27 mouse cellular contexts compared by ENCODE assay signal in genomic region chr7:58919863-58920262, GRCm38 (mm10).
"Had no signal": no experiment of that assay in that cellular context is flagged by ENCODE, and none has a peak within 500 bp of the region (broad histone marks: within the 10 kb centered on the region; RNA-seq: fewer than 3 reads in every experiment).

No protein-coding gene starts in this region.

- H3K9me3 ChIP-seq: embryonic facial prominence, embryonic 10.5 days; embryonic facial prominence, embryonic 12.5 days; embryonic facial prominence, embryonic 13.5 days; embryonic facial prominence, embryonic 15.5 days; forebrain, embryonic 10.5 days; forebrain, embryonic 12.5 days; heart, embryonic 10.5 days; heart, embryonic 12.5 days; heart, embryonic 13.5 days had no signal

- H3K36me3 ChIP-seq: embryonic facial prominence, embryonic 10.5 days; embryonic facial prominence, embryonic 12.5 days; embryonic facial prominence, embryonic 13.5 days; embryonic facial prominence, embryonic 15.5 days; forebrain, embryonic 10.5 days; forebrain, embryonic 12.5 days; heart, embryonic 10.5 days; heart, embryonic 12.5 days; heart, embryonic 13.5 days had no signal

- H3K4me1 ChIP-seq: embryonic facial prominence, embryonic 10.5 days; embryonic facial prominence, embryonic 12.5 days; embryonic facial prominence, embryonic 13.5 days; embryonic facial prominence, embryonic 15.5 days; forebrain, embryonic 10.5 days; forebrain, embryonic 12.5 days; heart, embryonic 10.5 days; heart, embryonic 12.5 days; heart, embryonic 13.5 days had no signal

- H3K27me3 ChIP-seq: embryonic facial prominence, embryonic 12.5 days; embryonic facial prominence, embryonic 13.5 days; embryonic facial prominence, embryonic 15.5 days; forebrain, embryonic 12.5 days; heart, embryonic 12.5 days; heart, embryonic 13.5 days had no signal

- DNase-seq: cerebellum, adult 8-10 months; cerebellum, adult 9-10 months; cerebellum, adult 9-11 months; cerebellum, postnatal 10 days; cerebellum, postnatal 14 days; cerebellum, postnatal 25 days; cerebellum, postnatal 36 days; embryo, embryonic 11 days; gastrocnemius, adult 2 months; gastrocnemius, postnatal 10 days; gastrocnemius, postnatal 14 days; gastrocnemius, postnatal 25 days; gastrocnemius, postnatal 36 days; heart, adult 11 months; heart, adult 18-20 months; heart, adult 2 months had no signal

- H3K9ac ChIP-seq: embryonic facial prominence, embryonic 12.5 days; embryonic facial prominence, embryonic 13.5 days; embryonic facial prominence, embryonic 15.5 days; forebrain, embryonic 12.5 days; heart, embryonic 12.5 days; heart, embryonic 13.5 days had no signal

- H3K27ac ChIP-seq: embryonic facial prominence, embryonic 10.5 days; embryonic facial prominence, embryonic 12.5 days; embryonic facial prominence, embryonic 13.5 days; embryonic facial prominence, embryonic 15.5 days; forebrain, embryonic 10.5 days; forebrain, embryonic 12.5 days; gastrocnemius, adult 2 months; heart, adult 2 months; heart, embryonic 10.5 days; heart, embryonic 13.5 days had no signal

- H3K4me2 ChIP-seq: embryonic facial prominence, embryonic 12.5 days; embryonic facial prominence, embryonic 13.5 days; embryonic facial prominence, embryonic 15.5 days; forebrain, embryonic 12.5 days; heart, embryonic 11.5 days; heart, embryonic 12.5 days; heart, embryonic 13.5 days had no signal

- H3K4me3 ChIP-seq: embryonic facial prominence, embryonic 10.5 days; embryonic facial prominence, embryonic 12.5 days; embryonic facial prominence, embryonic 13.5 days; embryonic facial prominence, embryonic 15.5 days; erythroblast, embryonic 14.5 days; forebrain, embryonic 10.5 days; forebrain, embryonic 12.5 days; gastrocnemius, adult 2 months; heart, adult 2 months; heart, embryonic 10.5 days; heart, embryonic 12.5 days; heart, embryonic 13.5 days had no signal
